Mouse (Mus musculus) WW6 (cell line): Measurements from ENCODE around the gene Ppp1r1b.

Experiments
- DNase-seq: peaks from one replicate; pipeline ENCODE4 v3.0.0-alpha.2; 2013; ENCODE audit warnings: low read depth, low spot score

Gene Ppp1r1b

GRCm38 (mm10) chr11:98328371-98329069 lies 19.7 kb upstream of the Ppp1r1b start:
- no peak for DNase-seq

DNA sequence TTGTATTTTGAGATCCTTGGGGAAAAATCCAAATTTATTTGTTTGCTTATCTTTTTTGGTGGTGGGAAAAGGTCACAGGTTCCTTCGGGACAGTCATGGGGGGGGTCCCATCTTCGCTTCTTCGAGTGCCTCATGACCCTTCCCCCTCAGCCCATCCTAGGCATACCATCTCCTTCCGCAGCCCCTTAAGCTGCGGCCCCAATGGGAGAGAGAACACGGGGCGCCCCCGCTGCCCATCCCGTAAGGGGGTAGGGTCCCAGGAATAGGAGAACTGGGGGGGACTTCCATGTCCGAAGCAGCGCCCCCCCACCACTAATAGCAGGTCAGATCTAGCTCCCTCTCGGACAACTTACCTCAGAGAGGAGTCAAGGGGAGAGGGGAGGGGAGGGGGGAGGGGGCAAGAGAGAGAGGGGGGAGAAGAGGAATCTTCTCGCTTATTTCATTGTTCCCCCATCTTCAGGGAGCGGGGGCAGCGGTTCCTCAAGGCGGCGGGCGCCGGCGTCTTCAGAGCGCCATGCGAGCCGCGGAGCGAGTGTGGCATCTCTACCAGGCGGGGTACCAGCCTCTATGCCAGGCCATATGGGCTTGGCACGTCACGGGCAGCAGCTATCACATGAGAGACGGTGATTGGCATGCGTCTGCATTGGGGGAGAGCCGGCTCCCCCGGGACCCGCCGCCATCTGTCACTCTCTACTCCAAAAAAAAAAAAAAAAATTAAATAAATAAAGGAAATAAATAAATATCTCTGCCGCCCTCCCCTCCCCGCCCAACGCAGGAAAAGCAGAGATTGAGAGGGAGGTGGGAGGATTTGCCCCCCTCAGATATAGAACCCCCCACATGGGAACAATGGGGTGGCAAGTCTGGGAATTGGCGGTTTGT lies 18.9 kb upstream of the Ppp1r1b start, which contains the start of gene Neurod2:
TSS of gene Neurod2 (minus strand) at position 568 of the 879 bp plus-strand sequence.
- no peak for DNase-seq

GRCm38 (mm10) chr11:98329960-98330744 lies 18.1 kb upstream of the Ppp1r1b start:
- no peak for DNase-seq

- DNase-seq: no peak
Measured at GRCm38 (mm10) chr11:98330745-98331204, 17.4 kb upstream of the Ppp1r1b start.

- DNase-seq: no peak
Measured at GRCm38 (mm10) chr11:98331401-98331800, 16.8 kb upstream of the Ppp1r1b start.

- DNase-seq: no peak
Measured at GRCm38 (mm10) chr11:98332186-98332585, 16.0 kb upstream of the Ppp1r1b start.

- no peak for DNase-seq
Measured at GRCm38 (mm10) chr11:98332841-98333240, 15.4 kb upstream of the Ppp1r1b start.

- no peak for DNase-seq
Measured at GRCm38 (mm10) chr11:98333263-98333696, 14.9 kb upstream of the Ppp1r1b start.

DNA sequence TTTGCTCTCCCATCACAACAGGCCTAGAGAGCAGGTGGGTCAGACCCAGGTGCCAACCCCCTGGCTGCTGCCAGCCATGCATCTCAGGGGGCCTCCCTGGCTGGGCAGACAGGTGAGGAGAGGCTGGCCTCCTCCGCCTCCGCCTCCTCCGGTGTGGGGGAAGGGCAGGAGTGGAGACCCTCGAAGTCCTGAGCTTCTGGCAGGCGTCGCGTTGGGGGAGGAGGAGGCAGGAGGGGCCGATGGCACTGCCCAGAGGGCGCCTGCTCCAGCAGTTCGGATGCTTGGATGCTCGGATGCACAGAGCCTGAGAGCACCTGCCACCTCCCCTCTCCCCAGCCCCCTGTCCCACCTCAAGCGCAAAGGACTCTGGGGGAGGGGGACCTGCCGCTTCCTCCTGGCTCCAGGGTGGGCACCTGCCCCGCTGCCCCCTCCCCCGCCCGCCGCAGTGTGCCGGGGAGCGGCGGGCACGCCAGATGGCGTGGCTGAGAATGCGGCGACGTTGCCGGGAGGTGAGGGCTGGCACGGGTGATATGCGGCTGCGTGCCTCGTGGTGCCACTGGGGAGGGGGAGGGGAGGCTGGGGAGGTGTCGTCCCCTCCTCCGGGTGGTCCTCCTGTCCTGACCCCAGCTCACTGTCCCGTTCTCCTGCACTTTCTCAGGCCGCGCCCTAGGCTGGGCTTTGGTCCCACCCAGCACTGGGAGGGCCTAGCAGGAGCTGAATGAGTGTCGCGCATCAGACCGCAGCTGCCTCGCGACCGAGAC lies 14.0 kb upstream of the Ppp1r1b start:
- DNase-seq: no peak

GRCm38 (mm10) chr11:98335250-98335649 lies 13.0 kb upstream of the Ppp1r1b start:
- no peak for DNase-seq

DNA sequence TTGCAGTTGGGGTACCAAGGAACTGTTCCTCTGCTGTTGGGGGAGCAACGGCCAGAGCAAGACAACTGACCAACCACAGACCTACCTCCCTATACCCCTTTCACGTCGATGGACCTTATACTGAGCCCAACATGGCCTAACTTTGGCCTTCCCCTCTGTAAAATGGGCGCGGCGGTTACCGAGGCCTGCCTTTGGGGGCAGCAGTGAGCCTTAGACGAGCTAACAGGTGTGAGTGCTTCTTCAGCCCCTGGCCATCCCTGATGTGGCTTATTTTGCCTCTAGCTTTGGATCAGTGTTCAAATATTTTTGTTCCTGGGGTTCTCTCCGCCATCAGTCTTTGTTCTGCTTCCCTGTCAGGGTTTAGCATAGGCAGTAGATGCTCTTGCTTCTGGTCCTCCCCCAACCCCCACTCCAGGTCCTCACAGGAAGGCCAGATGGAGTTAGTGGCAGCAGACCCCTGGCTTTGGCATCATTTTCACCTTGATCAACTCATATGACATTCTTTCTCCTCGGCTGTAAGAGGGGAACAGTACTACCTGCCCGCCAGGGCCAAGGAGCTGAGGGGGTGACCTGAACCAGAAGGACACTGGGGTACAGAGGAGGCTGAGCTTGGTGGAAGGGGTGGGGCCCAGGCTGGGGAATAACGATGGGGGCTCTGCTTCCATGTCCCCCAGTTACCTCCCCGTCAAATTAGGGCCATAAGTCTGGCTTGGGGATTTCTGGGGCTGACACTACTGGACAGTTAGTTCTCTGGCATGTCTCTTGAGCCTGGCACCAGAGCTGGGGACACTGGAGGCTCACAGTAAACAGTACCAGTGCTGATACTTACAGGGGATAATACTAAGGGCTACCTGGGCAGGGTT lies 11.7 kb upstream of the Ppp1r1b start:
- no peak for DNase-seq

DNA sequence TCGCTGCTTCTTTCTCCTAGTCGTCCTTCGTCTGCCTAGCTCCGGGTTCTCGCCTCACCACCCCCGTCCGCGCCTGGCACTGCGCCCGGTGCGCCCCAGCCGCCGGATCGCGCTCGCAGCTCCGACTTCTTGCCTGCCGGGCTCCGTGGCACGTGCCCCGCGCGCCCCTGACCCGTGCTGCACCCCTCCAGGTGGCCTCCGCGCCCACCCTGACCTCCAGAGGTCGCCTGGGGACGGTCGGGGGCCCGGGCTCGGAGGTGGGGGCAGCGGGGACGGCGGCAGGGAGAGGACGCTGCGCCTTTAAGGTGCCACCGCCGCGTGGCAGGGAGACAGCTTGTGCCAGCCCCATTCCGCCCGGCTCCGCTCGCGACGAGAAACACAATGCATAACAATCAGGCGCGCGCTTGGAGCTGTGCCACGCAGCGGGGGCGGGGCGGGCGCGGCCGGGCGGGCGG lies 9.7 kb upstream of the Ppp1r1b start:
- no peak for DNase-seq

GRCm38 (mm10) chr11:98339071-98339501 lies 9.1 kb upstream of the Ppp1r1b start:
- no peak for DNase-seq

DNA sequence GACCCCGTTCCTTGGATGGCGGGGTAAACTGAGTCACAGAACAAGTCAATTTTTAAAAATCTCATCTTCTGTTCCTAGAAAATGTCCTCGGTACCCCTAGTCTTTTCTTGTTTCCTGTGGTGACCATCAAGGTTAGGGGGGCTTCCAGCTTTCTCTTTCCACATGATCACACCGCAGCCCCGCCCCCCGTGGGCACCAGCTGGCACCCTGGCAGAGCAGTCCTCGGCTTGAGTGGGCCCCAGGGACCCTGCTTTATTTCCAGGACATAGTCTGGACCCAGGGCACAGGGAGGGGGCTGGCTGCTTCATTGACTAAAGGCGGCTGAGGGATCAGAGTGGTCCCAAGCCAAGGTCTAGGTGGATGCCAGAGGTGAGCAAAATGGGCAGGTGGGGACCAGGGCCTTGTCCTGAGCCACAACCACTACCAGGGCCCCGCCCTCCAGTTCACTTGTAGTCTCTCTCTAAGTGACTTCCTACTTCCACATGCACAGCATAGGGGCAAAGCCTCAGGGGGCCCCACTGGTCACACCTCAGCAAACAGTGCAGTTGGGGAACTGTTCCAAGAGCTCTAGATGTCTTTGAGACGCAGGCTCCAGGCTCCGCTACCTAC lies 8.4 kb upstream of the Ppp1r1b start:
- DNase-seq: no peak

DNA sequence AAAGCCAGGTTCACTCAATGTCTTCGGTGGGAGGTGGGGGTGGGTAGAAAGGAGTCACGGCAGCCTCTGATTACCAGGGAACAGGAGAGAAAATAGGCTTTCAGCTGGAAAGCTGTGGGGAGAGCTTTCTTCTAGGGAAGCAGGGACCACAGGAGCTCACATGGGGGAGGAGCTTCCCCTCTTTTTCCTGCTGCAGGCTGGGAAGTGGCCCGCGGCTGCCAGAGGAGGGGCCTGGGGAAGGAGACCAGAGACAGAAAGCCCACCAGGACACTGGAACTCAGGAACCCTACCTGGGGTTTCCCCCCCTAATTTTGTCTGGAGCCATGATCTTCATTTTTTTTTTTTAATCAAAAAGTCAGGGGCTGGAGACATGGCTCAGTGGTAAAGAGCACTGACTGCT lies 7.6 kb upstream of the Ppp1r1b start:
- DNase-seq: no peak

DNA sequence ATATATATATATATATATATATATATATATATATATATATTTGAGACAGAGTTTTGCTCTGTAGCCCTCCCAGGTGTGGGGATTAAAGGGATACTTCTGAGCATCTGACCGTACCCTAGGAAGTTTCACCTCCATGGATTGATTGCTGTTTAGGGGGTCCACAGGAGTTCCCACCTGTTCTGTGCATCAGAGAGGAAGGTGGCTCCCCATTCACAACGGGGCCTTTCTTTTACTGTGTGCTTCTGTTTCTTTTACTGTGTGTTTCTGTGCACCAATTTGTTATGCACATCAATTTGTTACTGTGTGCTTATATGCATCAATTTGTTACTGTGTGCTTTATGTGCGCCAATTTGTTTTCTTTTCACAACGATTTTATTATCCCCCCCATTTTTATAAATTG lies 7.0 kb upstream of the Ppp1r1b start:
- no peak for DNase-seq

DNA sequence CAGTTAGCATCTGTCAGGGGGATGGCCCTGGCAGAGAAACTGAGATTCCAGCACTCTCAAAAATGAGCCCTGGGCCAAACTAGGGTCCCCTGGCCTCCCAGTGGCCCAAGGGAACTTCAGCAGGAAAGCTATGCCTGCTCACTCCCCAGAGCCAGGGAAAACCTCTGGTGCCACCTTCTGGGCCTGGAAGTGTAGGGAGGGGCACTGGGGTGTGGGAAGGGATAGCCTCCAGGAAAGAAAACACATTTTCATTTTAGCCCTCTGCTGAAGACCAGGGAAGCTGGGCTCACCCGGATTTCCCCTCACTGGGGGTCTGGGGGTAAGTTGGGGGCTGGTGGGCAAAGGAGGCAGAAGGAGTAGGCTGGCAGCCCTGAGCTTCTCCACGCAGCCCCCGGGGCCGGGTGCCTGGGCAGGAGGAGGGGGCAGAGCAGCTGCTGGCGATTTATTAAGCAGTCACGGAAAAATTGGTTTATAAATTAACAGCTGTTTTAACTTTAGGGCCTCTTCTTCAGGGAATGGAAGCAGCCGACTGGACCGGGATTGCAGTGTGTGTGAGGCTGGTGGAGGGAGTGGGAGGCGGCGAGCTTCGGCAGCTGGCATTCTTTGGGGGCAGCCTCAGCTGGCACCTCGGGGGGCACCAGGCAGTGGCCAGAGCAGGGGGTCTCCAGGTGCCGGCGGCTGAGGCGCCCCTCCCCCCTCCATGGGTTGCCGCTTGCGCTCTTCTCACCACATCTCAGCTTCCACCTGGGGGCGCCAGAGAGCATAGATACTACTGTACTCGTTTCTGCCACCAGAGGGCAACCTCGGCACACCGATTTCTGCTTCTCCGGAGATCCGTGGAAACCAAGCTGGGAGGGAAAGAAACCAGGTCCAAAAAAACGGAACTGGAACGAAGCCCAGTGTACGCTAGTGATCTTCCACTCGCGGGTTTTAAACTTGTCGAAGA lies 5.9 kb upstream of the Ppp1r1b start:
- peak; percentile 78 for DNase-seq

DNA sequence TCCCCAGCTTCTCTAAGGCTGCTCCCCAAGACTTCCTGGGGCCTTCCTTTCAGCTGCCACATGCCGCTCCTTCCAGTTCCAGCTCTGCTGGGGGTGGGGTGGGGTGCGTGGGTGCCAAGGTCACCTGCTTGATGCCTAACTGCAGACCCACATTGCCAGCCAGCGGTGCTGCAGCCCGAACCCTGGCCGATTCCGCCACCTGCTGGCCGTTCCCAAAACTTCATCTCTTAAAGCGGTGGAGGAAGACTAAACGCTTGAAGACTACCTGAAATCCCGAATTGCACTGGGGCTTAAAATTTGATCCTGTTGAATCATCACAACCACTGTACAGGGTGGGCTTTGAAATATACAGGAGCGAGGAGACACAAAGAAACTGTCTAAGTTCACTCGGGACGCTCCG lies 3.0 kb upstream of the Ppp1r1b start:
- peak; percentile 72 for DNase-seq
